Mouse (Mus musculus) thymus, postnatal 36 days (tissue): ENCODE measurements at regions not wholly inside any gene's neighbourhood (a gene's known extent, or its start where the extent isn't known, plus 50 kb on each side); places are given as distances from the start of the nearest gene placed in this dataset.

Experiments
- DNase-seq, 2 experiments: peaks; one replicate each; pipeline ENCODE4 v3.0.0; 2022; ENCODE audit warnings: mixed read lengths in 2 of 2

- DNase-seq = peak; percentile 71 to 76
Observed at GRCm38 (mm10) chr12:107047059-107047531, 441.3 kb upstream of the 3110018I06Rik start.

- DNase-seq = peak; percentile 17 to 25
Observed at GRCm38 (mm10) chr12:107050891-107051635, 437.4 kb upstream of the 3110018I06Rik start.

GRCm38 (mm10) chr12:107052136-107052535, 436.3 kb upstream of the 3110018I06Rik start:
- DNase-seq = no peak

GRCm38 (mm10) chr12:107056553-107056952, 431.9 kb upstream of the 3110018I06Rik start:
- no peak for DNase-seq

GRCm38 (mm10) chr12:107060514-107060913, 427.9 kb upstream of the 3110018I06Rik start:
- no peak for DNase-seq

GRCm38 (mm10) chr12:107067346-107067745, 421.1 kb upstream of the 3110018I06Rik start:
- DNase-seq = no peak

GRCm38 (mm10) chr12:107082541-107082940, 405.9 kb upstream of the 3110018I06Rik start:
- no peak for DNase-seq

- DNase-seq = no peak
Observed at GRCm38 (mm10) chr12:107085058-107085905, 403.1 kb upstream of the 3110018I06Rik start.

GRCm38 (mm10) chr12:107085906-107086655, 402.4 kb upstream of the 3110018I06Rik start:
- DNase-seq = peak; percentile 94 to 95

GRCm38 (mm10) chr12:107092151-107092550, 396.3 kb upstream of the 3110018I06Rik start:
- DNase-seq = no peak

GRCm38 (mm10) chr12:107093326-107093725, 395.1 kb upstream of the 3110018I06Rik start:
- DNase-seq = no peak

GRCm38 (mm10) chr12:107095409-107095808, 393.0 kb upstream of the 3110018I06Rik start:
- no peak for DNase-seq

GRCm38 (mm10) chr12:107104570-107104969, 383.9 kb upstream of the 3110018I06Rik start:
- DNase-seq = no peak

GRCm38 (mm10) chr12:107105017-107105416, 383.4 kb upstream of the 3110018I06Rik start:
- DNase-seq = no peak

GRCm38 (mm10) chr12:107111908-107112770, 376.3 kb upstream of the 3110018I06Rik start:
- DNase-seq = no peak

- DNase-seq = peak; percentile 66 to 80
Observed at GRCm38 (mm10) chr12:107118364-107118763, 370.1 kb upstream of the 3110018I06Rik start.

GRCm38 (mm10) chr12:107119076-107119475, 369.4 kb upstream of the 3110018I06Rik start:
- peak; percentile 63 to 74 for DNase-seq

GRCm38 (mm10) chr12:107120486-107121186, 367.8 kb upstream of the 3110018I06Rik start:
- peak; percentile 35 to 57 for DNase-seq

- DNase-seq = peak; percentile 25 to 36
Observed at GRCm38 (mm10) chr12:107121990-107122389, 366.4 kb upstream of the 3110018I06Rik start.

- peak; percentile 70 to 78 for DNase-seq
Observed at GRCm38 (mm10) chr12:107123661-107124060, 364.8 kb upstream of the 3110018I06Rik start.

GRCm38 (mm10) chr12:107124263-107124885, 364.1 kb upstream of the 3110018I06Rik start:
- DNase-seq = peak; percentile 79 to 91
